Mouse (Mus musculus): ENCODE results near the gene Slc16a4.
"Not testable (repeated sequence)": the region's sequence is repeated elsewhere in the genome, so short reads cannot be mapped to it uniquely, and the experiment has no call there.

Gene Slc16a4

DNA sequence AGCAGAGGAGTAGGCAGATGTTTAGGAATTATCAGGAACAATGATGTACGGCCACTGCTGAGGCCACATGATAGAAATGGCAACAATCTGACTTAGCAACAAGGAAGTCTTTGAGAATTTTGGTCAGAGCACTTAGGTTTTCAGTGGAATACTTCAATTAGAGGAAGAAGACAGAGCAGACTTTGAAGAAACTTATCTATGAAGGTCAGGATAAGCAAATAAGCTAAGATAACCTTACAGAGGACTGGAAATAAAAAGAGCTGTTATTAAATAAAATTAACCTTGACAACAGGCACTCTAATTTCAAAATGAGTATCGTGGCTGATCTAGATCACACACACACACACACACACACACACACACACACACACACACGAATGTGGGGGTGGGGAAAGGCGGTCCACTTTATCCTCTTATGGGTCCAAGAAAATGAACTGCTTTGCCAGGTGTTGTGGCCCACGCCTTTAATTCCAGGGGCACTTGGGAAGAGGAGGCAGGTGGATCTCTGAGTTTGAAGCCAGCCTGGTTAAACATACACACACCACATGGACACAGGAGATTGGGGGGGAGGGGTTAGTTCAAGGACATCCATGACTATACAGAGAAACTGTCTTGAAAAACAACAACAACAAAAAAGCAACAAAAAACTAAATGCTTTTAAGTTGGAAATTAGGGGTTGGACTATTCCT, 4.8 kb downstream of the Slc16a4 start:
- DNase-seq (ENCODE audit: low spot score in 2 of 2), result no peak

DNA sequence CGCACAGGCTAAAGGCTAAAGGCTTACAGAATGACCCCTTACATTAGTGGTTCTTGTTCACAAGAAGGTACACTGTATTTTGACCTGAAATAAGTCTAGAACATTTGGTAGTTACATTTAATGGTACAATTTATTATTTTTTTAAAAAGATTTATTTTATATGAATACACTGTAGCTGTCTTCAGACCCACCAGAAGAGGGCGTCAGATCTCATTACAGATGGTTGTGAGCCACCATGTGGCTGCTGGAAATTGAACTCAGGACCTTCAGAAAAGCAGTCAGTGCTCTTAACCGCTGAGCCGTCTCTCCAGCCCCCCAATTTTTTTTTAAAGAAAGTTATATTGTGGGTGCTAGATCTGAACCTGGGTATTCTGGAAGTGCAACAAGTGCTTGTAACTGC, 5.9 kb downstream of the Slc16a4 start:
- DNase-seq (ENCODE audit: low spot score in 2 of 2), result not testable (repeated sequence)

DNA sequence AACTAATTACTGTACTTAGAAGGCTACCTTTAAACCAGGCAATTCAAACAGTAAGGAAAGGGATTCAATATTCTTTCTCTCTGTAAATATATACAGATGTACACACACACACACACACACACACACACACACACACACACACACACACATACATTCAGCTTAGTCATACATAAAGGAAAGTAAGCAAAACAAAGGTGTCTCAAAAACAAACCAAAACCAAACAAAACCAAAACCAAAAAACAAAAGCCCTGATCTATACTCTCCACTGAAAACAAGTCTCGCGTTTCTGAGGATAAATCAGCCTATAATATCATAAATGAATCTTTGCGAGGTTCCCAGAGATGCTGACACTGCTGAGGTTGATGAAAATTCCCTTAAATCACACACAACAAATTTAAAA, 26.3 kb downstream of the Slc16a4 start:
- DNase-seq (ENCODE audit: low spot score in 2 of 2), result no peak

DNA sequence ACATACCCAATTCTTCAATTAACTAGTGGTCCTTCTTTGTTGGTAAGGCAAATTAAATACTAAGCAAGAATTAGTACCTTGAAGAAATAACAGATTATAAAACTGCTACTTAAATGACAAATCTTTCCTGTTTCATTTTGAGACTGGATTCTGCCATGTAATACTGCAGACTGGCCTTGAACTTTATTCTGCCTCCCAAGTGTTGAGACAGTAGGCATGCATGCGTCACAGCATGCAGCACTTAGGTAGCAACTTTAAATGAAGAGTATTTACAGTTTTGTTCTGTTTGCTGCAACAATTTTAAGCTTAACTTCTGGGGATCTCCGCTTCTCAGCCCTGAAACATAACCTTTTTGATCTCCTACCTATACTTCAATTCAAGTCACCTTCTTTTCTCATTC, 30.1 kb downstream of the Slc16a4 start:
- DNase-seq (ENCODE audit: low spot score in 2 of 2), result no peak

DNA sequence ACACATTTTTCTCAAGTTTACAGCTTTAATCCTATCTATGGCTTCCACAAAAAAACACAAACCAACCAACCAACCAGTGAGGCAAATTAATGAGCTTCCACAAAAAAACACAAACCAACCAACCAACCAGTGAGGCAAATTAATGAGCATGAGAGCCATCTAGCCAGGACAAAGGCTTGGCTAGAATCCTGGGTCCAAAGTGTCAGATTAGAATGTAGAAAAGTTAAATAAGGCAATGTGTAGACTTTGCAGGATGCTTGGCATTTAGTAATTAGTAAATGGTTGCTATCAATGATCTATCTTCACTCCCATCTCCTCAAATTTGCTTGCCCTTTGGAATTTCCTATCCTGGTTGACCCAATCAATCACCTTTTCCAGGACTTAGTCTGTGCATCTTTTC, 30.7 kb downstream of the Slc16a4 start:
- DNase-seq (ENCODE audit: low spot score in 2 of 2), result no peak

DNA sequence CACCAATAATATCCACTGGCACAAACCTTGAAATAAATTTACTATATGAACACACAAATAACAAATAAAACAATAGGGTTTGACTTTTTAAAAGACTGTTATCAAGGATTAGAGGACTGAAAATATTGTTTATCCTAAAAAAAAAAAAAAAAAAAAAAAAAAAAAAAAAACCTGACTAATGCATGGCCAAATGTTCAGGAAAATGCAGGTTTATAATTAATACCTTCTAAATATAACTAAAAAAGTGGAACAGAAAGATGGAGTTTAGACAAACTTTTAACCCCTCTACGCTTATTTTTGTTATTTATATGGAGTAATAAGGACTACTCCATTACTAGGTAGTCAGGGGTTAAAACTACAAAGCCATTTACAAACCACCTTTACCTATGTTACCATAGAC, 35.4 kb downstream of the Slc16a4 start:
- DNase-seq (ENCODE audit: low spot score in 2 of 2), result no peak

DNA sequence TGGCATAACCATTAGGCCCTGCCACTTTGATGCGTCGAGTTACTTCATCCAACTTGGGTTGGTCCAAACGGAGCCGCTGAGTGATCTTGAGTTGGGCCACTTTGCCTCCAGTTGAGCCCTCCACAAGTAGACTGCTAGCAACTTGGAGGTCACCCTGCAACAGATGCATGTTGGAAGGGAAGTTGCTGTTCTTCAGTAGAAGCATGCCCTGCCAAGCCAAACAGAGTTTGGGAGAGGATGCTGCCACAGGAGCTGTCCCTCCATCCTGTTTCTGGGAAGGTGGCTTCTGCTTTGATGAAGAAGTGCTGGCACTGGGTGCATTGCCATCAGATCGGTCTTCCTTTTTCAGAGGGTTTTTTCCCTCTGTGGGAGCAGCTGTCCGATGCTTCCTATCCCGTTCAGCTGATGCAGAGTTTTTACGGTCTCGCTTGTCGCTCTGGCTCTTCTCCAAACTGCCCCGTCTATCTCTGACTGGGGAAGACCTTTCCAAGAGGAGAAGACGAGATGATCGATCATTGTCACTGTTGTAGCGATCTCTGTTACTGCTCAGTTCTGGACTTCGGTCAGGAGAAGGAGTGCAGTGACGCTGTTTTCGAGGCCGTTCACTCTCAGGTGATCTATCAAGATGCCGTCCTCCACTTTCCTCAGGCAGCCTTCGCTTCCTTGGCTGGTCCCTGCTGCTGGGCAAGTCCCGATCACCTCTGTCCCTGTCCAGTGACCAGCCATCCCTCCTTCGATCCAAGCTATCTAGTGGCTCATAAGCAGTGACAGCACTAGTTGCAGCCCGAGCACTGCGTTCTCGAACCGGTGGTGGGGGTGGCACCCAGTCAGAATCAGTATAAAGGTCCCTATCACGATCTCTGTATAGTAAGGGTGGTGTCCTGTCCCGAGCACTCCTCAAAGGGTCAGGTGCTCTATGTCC, 39.7 kb downstream of the Slc16a4 start:
- no peak for DNase-seq (ENCODE audit: low spot score in 2 of 2)

DNA sequence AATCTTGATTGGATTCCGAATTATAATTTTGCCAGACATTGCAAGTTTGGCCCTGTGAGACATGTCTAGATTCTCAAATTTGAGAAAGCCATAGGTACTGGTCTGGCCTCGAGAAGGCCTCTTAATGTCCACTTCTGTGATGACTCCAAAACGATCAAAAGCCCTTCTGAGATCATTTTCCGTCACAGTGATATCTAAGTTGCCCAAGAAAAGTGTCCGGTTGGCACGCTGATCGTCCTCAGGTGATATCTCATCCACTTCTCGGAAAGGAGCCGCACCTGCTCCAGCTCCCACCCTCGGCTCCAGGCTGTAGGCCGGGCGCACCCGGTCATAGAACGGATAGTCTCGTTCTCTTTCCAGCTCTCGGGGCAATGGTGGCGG, 40.7 kb downstream of the Slc16a4 start:
- DNase-seq (ENCODE audit: low spot score in 2 of 2), result no peak

DNA sequence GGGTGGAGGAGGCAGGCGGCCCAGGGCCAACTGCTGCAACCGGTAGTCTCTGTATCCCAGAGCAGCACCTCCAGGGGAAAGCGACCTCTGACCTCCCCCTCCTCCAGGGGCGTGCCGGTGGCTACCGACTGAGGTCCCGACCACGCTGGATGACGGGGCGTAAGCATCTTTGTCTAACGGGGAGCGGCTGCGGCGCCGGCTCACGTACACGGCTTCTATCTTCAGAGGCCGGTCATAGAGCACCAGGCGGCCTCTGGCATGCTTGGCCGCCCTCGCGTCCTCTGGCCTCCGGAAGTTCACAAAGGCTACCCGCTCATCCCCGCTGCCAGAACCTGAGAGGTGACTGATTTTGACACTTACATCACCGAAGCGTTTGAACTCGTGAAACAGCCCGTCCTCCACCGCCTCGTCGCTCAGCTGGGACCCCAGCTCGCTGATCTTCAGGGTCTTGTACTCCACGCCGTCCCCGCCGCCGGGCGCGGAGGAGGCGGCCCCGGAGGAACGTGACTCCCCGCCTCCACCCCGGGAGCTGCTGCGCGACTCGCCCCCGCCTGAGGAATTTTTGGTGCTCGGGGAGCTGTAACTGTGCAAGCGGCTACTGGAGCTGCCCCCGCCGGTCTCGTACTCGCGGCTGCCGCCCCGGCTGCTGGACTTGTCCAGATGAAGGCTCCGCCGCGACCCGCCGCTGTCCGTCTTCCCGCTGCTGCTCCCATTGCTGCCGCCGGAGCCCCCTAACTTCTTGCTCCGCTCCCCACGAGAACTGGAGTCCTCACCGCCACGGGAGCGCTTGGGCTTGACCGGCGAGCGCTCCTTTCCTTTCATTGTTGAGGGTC, 41.3 kb downstream of the Slc16a4 start:
- peak; percentile 52 to 60 for DNase-seq (ENCODE audit: low spot score in 2 of 2)

DNA sequence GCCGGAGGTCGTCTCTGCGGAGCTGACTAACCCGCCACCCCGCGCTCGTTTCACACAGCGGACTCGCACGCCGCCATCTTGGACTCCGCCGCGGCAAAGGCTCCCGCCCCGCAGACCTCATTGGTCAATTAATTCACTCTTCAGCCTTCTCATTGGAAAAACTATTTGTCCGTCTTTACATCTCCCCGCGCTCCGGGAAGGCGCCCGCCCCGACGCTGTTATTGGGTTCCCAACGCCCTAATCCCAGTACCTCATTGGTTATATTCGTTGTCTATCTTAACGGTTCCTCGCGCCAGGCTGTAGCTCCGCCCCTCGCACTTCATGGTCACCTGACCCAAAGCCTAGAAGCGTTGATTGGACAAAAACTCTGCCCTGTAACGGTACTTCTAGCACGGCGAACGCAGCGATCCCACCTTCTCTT, 41.9 kb downstream of the Slc16a4 start:
- peak in 1 of 2 experiments; percentile 93 for DNase-seq (ENCODE audit: low spot score in 2 of 2)

DNA sequence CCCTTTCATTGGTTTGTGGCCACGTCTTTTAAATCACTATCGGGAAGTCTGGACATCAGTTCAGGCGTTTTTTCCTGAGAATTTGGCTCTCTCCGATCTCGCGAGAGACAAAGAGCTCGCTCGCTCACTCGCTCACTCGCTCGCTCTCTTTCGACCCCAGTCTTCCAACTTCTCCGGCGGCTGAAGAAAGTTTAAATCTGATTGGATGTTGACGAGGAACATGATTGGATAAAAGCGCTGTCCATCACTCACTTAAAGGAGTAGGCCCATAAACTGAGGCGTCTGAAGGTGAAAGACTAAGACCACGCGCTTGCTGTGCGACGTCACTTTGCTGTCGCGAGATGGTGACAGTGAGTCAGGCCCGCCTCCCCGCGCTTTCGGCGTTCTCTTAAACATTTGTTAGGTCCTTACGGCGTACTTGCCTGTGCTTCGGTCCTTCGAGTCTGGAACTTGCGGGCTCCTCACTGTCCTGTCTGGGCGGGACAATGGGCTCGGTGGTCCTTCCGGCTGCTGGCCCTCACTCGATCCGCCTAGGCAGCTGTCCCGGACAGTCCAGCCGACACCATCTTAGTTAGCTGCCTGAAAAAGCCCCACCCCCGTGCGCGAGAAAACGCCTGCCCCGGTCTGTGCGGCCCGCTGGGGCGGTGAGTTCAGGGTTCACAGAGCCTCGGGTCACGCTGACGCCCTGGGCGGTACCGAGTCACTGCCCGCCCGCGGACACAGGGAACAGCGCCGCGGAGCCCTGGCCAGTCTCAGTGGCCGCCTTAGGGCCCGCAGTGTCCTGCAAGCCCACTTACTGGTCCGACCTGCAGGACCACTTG, 42.6 kb downstream of the Slc16a4 start, which contains the start of gene Rbm15:
Rbm15 (minus strand) TSS at position 293 of the 821 bp plus-strand sequence.
- DNase-seq (ENCODE audit: low spot score in 2 of 2), result peak; percentile 92 to 95

DNA sequence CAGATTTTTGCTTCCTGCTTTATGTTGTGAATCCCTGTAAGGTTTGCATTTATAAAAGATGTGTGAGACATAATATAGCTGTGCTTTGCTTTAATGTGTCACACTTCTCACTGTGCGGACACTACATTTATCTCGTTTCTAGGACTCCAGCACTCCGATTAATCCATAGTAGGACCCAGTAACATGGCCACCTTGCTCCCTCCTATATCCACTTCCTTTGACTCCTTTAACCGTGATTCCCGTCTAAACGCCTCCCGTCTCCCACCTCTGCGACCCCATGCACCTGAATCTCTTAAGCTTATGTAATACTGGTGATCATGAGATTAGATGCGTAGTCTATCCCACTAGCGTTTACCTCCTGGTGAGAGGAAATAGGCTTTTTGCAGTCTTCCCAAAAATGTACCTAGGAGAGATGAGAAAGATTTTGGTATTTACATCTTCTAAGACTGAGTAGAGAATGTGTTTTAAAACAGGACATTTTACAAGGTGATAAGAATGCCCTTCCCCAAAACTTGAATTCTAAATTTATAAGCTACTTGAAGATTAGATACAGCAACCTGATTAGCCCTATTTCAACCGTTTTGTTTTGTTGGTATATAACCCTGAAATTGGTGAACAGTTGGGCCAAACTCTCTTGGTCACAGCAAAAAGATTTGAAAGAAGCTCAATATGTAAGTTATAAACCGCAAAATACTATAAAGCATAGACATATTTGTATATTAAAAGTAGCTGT, 43.3 kb downstream of the Slc16a4 start:
- DNase-seq (ENCODE audit: low spot score in 2 of 2), result no peak

DNA sequence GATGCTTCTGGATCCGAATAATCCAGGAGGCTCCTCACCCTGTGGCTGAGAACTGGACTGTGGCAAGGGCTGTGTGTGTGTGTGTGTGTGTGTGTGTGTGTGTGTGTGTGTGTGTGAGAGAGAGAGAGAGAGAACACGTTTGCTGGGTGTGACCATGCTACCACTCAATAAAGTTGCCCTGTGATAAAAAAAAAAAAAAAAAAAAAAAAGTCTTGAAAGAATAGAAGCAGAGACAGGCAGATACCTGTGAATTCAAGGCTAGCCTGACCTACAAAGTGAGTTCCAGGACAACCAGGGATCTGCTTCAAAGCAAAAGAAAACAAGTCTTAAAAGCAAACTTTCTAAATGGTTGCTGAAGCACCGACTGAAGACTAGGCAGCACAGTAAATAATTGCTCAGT, 52.9 kb downstream of the Slc16a4 start:
- no peak for DNase-seq (ENCODE audit: low spot score in 2 of 2)

DNA sequence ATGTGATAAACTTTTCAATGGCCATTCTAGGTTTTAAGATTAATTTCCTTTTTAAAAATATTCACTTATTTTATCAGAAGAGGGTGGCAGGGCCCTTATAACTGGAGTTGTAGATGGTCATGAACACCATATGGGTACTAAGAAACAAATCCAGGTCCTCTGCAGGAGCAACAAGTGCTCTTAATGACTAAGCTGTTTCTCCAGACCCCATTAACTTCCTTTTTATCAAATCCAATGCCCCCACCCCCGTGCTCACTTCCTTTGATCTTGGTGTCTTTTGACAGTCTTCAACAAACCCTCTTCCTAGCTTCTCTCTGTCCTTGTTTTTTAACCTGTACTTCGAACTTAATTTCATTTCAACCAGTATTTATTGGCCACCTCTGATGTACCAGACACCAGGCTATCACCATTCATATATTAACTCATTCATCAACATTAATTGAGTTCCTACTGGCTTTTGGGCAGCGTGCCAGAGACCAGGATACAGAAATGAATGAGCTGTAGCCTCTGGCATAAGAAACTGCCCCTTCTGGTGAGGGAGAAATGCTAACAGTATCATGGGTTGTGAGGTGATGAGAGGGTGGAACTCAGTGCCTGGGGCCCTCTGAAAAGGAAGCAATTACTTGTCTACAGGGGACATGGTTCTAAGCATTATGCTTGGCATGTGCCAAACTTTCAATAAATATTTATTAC, 54.1 kb downstream of the Slc16a4 start:
- DNase-seq (ENCODE audit: low spot score in 2 of 2), result no peak

DNA sequence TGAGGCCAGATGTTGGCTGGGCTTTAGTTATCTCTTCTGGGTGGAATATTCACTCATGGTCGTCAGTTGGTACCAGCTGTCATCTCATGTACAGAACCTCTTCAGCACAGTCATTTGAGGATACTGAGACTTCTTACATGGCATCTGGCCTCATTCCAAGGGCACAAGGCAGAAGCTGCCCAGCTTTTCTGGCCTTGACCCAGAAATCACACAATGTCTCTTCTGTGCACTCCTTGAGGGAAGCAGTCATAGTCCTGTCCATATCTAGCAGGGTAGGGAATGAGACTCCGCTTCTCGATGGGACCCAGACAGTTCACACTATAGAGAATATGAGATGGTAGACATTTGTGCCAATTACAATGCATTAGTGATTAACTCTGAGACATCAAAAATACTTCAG, 58.0 kb downstream of the Slc16a4 start:
- DNase-seq (ENCODE audit: low spot score in 2 of 2), result no peak

DNA sequence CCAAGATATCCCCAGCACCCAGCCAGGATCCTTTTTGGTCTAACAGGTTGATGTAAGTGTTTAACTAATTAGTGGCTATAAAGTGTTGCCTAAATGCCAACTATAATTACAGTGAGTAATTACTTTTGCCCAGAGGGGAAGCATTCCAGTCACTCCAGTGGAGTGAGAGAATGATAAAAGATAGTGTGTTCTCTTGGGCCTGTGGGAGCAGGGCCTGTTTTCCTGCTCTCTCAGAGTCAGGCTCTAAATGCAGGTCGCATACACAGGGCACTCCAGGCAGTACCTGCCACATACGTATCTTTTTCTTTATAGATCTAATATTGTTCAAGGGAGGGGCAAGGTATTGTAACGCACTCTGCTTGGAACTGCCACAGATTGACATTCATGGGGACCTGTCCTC, 60.7 kb downstream of the Slc16a4 start:
- DNase-seq (ENCODE audit: low spot score in 2 of 2), result no peak

DNA sequence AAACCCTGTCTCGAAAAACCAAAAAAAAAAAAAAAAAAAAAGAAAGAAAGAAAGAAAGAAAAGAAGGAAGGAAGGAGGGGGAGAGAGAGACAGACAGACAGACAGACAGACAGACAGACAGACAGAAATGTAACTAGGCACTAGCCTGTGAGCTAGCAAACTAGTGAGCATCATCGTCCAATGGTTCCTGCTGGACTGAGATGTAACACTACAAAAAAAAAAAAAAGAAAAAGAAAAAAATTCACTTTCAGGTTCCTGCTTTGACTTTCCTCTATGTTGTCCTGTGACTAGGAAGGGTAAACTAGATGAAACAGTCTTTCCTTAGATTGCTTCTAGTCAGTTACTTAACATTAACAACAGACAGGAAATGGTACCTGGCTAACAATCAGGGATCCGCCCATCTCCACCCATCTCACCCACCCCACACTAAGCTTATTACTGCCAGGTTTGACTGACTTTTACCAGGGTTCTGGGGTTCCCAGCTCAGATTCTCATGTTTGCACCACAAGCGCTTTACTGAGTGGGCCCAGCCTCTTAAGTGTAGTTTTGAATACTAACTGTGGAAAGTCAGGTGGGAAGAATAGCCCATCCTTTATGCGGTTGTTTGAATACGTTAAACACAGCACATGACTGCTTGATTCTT, 64.7 kb downstream of the Slc16a4 start:
- DNase-seq (ENCODE audit: low spot score in 2 of 2), result no peak

DNA sequence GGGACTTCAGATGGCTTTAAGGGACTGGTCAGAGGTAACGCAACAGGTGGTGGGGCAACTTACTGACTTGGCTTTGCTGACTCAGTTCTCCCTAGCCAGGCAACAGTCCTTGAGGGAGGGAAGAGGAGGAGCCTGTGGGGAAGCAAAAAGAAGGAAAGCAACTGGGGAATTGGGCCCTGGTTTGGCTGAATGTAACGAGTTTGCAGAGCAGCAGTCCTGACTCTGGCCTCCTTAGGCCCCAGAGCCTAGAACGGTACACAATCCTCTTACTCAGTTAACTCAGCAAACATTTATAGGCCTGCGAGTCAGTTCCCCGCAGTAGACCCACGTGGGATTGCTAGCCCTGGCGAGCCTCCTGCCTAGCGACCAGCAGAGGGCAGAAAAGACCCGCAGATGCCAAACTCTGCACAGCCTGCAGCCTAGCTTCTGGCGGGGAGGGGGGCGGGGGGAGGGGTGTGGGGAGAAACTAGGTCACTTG, 66.0 kb downstream of the Slc16a4 start:
- DNase-seq (ENCODE audit: low spot score in 2 of 2), result peak; percentile 71 to 81

DNA sequence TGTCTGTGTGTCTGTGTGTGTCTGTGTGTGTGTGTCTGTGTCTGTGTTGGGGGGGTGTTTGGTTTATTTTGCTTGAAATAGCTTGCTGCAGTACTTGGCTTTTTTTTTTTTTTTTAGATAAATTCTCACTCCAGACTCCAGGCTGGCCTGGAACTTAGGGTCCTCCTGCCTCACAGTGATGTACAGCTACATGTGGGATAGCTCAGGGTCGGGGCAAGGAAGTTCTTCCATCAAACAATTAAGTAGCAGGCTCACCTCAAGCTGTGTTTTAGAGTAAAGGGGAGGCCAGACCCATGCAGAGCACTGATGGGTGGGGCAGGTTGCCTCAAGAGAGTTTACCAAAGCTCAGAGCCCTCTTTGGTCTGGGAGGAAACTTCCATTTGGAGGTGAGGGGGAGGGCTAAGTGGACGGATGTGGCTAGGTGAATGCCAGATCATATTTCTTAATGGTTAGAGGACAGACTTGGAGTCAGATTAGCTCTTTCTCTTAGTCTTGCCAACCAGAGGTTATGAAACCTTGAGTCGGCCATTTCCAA, 66.7 kb downstream of the Slc16a4 start:
- no peak for DNase-seq (ENCODE audit: low spot score in 2 of 2)

All from urinary bladder, postnatal 4 days (tissue).